Mouse (Mus musculus) hindbrain, embryonic 14.5 days (tissue): ENCODE measurements at regions not wholly inside any gene's neighbourhood (a gene's known extent, or its start where the extent isn't known, plus 50 kb on each side); places are given as distances from the start of the nearest gene placed in this dataset.
"Not testable (repeated sequence)": the region's sequence is repeated elsewhere in the genome, so short reads cannot be mapped to it uniquely, and the experiment has no call there.

ENCODE experiments used
- ATAC-seq: fragments of 200-750 bp; cut with Nextera tagmentation; 2 replicates; pipeline ENCODE4 v1.8.0; 2017; ENCODE audit warnings: moderate number of reproducible peaks, mild to moderate bottlenecking, moderate TSS enrichment, moderate library complexity; ENCODE audit not compliant: low FRiP score
- DNase-seq: peaks from one replicate; pipeline ENCODE4 v3.0.0-alpha.2; 2015; ENCODE audit warnings: low spot score
- H3K27ac ChIP-seq: fragments of 300-500 bp; sonication (generic); 2 replicates; pipeline ENCODE4 v1.5.1; 2014; ENCODE audit warnings: mild to moderate bottlenecking, moderate library complexity
- H3K27me3 ChIP-seq: fragments of 300-500 bp; sonication (generic); 2 replicates; pipeline ENCODE4 v1.6.1; 2014; ENCODE audit warnings: mild to moderate bottlenecking, low read length, mixed read lengths; ENCODE audit not compliant: control insufficient read depth, insufficient read depth
- H3K36me3 ChIP-seq: fragments of 300-500 bp; sonication (generic); replicated peaks from 2 replicates; pipeline ENCODE4 v1.6.1; 2014; ENCODE audit not compliant: control insufficient read depth, insufficient read depth
- H3K4me1 ChIP-seq: fragments of 300-500 bp; sonication (generic); replicated peaks from 2 replicates; pipeline ENCODE4 v1.6.1; 2014; ENCODE audit warnings: antibody characterized with exemption, low read length, mixed read lengths; ENCODE audit not compliant: control insufficient read depth, insufficient read depth
- H3K4me2 ChIP-seq: fragments of 300-500 bp; sonication (generic); replicated peaks from 2 replicates; pipeline ENCODE4 v1.6.1; 2014; ENCODE audit warnings: mild to moderate bottlenecking, moderate library complexity
- H3K4me3 ChIP-seq: fragments of 300-500 bp; sonication (generic); replicated peaks from 2 replicates; pipeline ENCODE4 v1.5.1; 2014; ENCODE audit warnings: mild to moderate bottlenecking, low read length
- H3K9ac ChIP-seq: fragments of 300-500 bp; sonication (generic); 2 replicates; pipeline ENCODE4 v1.6.1; 2014
- H3K9me3 ChIP-seq: fragments of 300-500 bp; sonication (generic); 2 replicates; pipeline ENCODE4 v1.6.1; 2016; ENCODE audit warnings: low read length; ENCODE audit not compliant: control insufficient read depth
- WGBS: fragments of 180-500 bp; shearing (Covaris S2); extraction: QIAGEN DNeasy Blood & Tissue Kit; methylation state at CpG from one replicate; pipeline ENCODE4 v1.1.7; 2014; 5-methylcytosine and 5-hydroxymethylcytosine counted together

DNA sequence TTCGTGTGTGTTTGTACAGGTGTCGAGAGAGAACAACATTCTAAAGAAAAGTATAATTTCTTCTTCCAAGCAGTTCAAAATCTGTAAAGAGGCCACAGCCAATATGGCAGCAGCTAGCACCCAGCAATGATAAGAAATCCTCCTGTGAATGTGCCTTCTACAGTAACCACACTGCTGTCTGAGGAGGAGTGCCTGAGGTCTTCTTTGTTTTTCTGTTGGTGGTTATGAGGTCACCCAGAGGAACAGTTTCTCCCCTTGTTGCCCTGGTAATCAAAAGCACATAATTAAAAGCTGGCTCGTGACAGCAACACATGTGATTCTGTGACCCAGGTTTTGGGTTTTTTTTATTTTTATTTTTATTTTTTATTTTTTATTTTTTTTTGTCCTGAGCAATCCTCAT, 100.8 kb upstream of the Adtrp start:
- Histone ChIP-seq H3K27ac (no peak overlapping the region), H3K9me3 (no peaks in the 10 kb centered on the region), H3K4me3 (no peak overlapping the region), H3K9ac (no peak overlapping the region), H3K27me3 (no peaks in the 10 kb centered on the region), H3K36me3 (no peaks in the 10 kb centered on the region), H3K4me2 (no peak overlapping the region), H3K4me1 (no peaks in the 10 kb centered on the region)
- ATAC-seq (no peak), DNase-seq (no peak)
- WGBS: 80% methylated on average over 3 of the region's 3 CpGs

GRCm38 (mm10) chr13:41932313-41933100, 85.0 kb upstream of the Adtrp start:
- WGBS: 83% methylated on average over 12 of the region's 12 CpGs
- Histone ChIP-seq H3K27me3 (no peaks in the 10 kb centered on the region), H3K9ac (no peak overlapping the region), H3K36me3 (no peaks in the 10 kb centered on the region), H3K4me2 (no peak overlapping the region), H3K27ac (no peak overlapping the region), H3K9me3 (no peaks in the 10 kb centered on the region), H3K4me1 (no peaks in the 10 kb centered on the region), H3K4me3 (no peak overlapping the region)
- ATAC-seq (no peak), DNase-seq (no peak)

DNA sequence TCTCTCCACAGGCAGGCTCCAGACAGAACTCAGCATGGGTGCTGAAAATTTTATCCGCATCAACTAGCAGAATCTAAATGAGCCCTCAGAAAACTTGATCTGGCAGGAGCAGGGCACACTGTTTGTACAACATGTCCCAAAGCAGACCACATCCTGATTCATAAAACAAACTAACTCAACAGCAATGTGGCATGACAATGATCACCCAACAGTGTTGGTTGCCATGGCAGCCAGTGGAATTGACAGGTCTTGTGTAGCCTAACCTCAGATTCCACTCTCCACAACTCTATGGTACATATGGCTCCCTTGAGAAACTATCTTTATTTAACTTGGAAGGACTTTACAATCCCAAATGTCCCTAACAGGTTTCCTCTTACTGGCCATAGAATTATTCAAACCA, 82.3 kb upstream of the Adtrp start:
- H3K4me1 ChIP-seq: no peaks in the 10 kb centered on the region
- H3K4me3 ChIP-seq: no peak overlapping the region
- ATAC-seq (no peak), DNase-seq (no peak)
- H3K4me2 ChIP-seq: no peak overlapping the region
- H3K27ac ChIP-seq: no peak overlapping the region
- no peaks in the 10 kb centered on the region for H3K36me3 ChIP-seq
- no peak overlapping the region for H3K9ac ChIP-seq
- WGBS: 64% methylated on average over 1 of the region's 1 CpGs
- H3K9me3 ChIP-seq: no peaks in the 10 kb centered on the region
- H3K27me3 ChIP-seq: no peaks in the 10 kb centered on the region

DNA sequence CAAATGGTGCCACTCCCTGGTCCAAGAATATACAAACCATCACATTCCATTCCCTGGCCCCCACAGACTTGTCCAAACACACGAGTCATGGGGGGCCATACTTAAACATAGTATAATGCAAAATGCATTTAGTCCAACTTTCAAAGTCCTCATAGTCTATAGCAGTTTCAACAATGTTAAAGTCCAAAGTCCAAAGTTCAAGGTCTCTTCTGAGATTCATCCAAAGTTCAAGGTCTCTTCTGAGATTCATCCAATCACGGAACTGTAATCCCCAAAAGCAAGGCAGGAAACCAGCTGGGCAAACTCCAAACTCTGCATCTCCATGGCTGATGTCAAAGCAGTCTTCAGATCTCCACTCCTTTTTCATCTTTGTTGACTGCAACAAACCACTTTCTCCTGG, 78.4 kb upstream of the Adtrp start:
- H3K27ac ChIP-seq, H3K4me1 ChIP-seq, H3K4me3 ChIP-seq, H3K27me3 ChIP-seq, H3K4me2 ChIP-seq, H3K9me3 ChIP-seq, ATAC-seq, DNase-seq, H3K9ac ChIP-seq, H3K36me3 ChIP-seq: not testable (repeated sequence)
- WGBS: 86% methylated on average over 2 of the region's 2 CpGs

- WGBS: 37% methylated on average over 2 of the region's 2 CpGs
- Histone ChIP-seq H3K4me3 (no peak overlapping the region), H3K27ac (no peak overlapping the region), H3K4me2 (no peak overlapping the region), H3K27me3 (no peaks in the 10 kb centered on the region), H3K4me1 (no peaks in the 10 kb centered on the region), H3K9ac (no peak overlapping the region), H3K36me3 (no peaks in the 10 kb centered on the region), H3K9me3 (no peaks in the 10 kb centered on the region)
- ATAC-seq: no peak
- DNase-seq: no peak
Observed at GRCm38 (mm10) chr13:41925211-41925610, 77.7 kb upstream of the Adtrp start.

DNA sequence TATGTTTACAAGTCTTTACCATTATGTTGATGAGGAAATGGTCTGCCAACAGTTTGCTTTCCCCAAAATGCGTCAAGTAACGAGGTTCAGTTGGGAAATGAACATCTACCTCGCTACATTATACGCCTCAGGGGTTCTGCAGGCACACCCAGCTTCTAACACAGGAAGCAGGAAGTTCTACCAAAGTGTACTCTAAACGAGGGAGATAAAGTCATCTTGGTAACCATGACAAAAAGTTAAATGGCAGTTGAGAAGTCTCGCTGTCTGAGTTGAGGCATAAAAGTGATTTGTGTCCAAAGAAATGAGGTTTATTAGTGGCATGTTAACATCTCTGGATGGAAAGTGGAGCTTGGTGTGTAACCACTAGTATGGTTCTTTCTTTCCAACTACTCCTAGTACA, 73.7 kb upstream of the Adtrp start:
- Histone ChIP-seq H3K4me3 (no peak overlapping the region), H3K27me3 (no peaks in the 10 kb centered on the region), H3K36me3 (no peaks in the 10 kb centered on the region), H3K4me2 (no peak overlapping the region), H3K9me3 (no peaks in the 10 kb centered on the region), H3K27ac (no peak overlapping the region), H3K9ac (no peak overlapping the region), H3K4me1 (no peaks in the 10 kb centered on the region)
- whole genome bisulfite sequencing: 85% methylated on average over 6 of the region's 6 CpGs
- ATAC-seq: no peak
- no peak for DNase-seq

GRCm38 (mm10) chr13:41918525-41918924, 71.0 kb upstream of the Adtrp start:
- DNase-seq (no peak), ATAC-seq (no peak)
- no peak overlapping the region for H3K4me3 ChIP-seq
- H3K4me1 ChIP-seq: no peaks in the 10 kb centered on the region
- WGBS: 26% methylated on average over 5 of the region's 5 CpGs
- no peak overlapping the region for H3K27ac ChIP-seq
- H3K36me3 ChIP-seq: no peaks in the 10 kb centered on the region
- no peaks in the 10 kb centered on the region for H3K9me3 ChIP-seq
- no peaks in the 10 kb centered on the region for H3K27me3 ChIP-seq
- no peak overlapping the region for H3K9ac ChIP-seq
- no peak overlapping the region for H3K4me2 ChIP-seq

GRCm38 (mm10) chr13:41915816-41916215, 68.3 kb upstream of the Adtrp start:
- H3K4me2 ChIP-seq: not testable (repeated sequence)

GRCm38 (mm10) chr13:41910736-41911135, 63.3 kb upstream of the Adtrp start:
- no peak for DNase-seq
- Histone ChIP-seq H3K4me1 (no peaks in the 10 kb centered on the region), H3K4me3 (no peak overlapping the region), H3K9ac (no peak overlapping the region), H3K36me3 (no peaks in the 10 kb centered on the region), H3K27me3 (no peaks in the 10 kb centered on the region), H3K4me2 (no peak overlapping the region), H3K27ac (no peak overlapping the region), H3K9me3 (no peaks in the 10 kb centered on the region)
- WGBS: 73% methylated on average over 3 of the region's 3 CpGs
- ATAC-seq: no peak

More at GRCm38 (mm10) chr13:41915816-41916215, 68.3 kb upstream of the Adtrp start:
- H3K9ac ChIP-seq, H3K27me3 ChIP-seq, H3K9me3 ChIP-seq, H3K4me1 ChIP-seq, H3K36me3 ChIP-seq, ATAC-seq, H3K4me3 ChIP-seq, DNase-seq, H3K27ac ChIP-seq: not testable (repeated sequence)
- 90% methylated on average over 9 of the region's 9 CpGs for WGBS

GRCm38 (mm10) chr13:41910236-41910635, 62.8 kb upstream of the Adtrp start:
- WGBS: 83% methylated on average over 10 of the region's 10 CpGs
- no peak for ATAC-seq

More at GRCm38 (mm10) chr13:41910236-41910635, 62.8 kb upstream of the Adtrp start:
- no peak overlapping the region for H3K4me2 ChIP-seq
- H3K27me3 ChIP-seq: no peaks in the 10 kb centered on the region
- no peak overlapping the region for H3K9ac ChIP-seq
- H3K27ac ChIP-seq: no peak overlapping the region
- no peaks in the 10 kb centered on the region for H3K4me1 ChIP-seq
- no peaks in the 10 kb centered on the region for H3K36me3 ChIP-seq
- H3K9me3 ChIP-seq: no peaks in the 10 kb centered on the region
- no peak for DNase-seq
- H3K4me3 ChIP-seq: no peak overlapping the region
